Mouse (Mus musculus): ENCODE results near the gene Aldh1l1. TPM values are rescaled to one million over a fixed set of nuclear protein-coding genes. Genes with fewer than 3 reads are reported as not detected.

Aldh1l1 gene
- polyA plus RNA-seq, 1 experiment from 2014 or later = 1.2 TPM

DNA sequence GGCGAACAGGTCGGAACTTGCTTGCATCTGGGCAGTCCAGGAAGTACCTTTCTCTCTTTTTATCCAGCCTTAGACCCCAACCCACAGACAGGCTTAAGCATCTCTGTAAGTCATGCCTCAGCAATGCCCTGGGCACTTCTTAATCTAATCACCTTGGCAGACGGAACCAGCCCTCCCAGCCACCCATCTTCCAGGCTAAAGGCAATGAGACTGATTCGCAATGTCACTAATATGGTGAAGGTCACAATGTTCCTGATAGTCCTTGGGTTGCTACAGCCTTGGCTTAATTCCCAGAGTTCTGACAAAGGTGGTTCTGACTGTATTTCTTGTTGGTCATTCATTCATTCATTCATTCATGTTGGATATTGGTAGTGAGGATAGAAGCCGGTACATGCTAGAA lies 124.0 kb downstream of the Aldh1l1 start:
- H3K36me3 ChIP-seq (ENCODE audit: control insufficient read depth, insufficient read depth, low read length) = no peaks in the 10 kb centered on the region
- H3K4me2 ChIP-seq (ENCODE audit: low read depth, low read length, severe bottlenecking) = no peak overlapping the region
- DNase-seq (ENCODE audit: low spot score) (no peak), ATAC-seq (replicated peaks; ENCODE audit: low FRiP score) (no peak)
- H3K4me1 ChIP-seq (replicated peaks; ENCODE audit: control insufficient read depth, insufficient read depth, low read length) = no peaks in the 10 kb centered on the region
- H3K27me3 ChIP-seq (ENCODE audit: control insufficient read depth, insufficient read depth, low read length) = peaks cover 5% of the 10 kb centered on the region; the same call in 1 of the 2 replicates
- 92% methylated on average over 5 of the region's 5 CpGs for WGBS
- H3K9ac ChIP-seq (ENCODE audit: low read length) = no peak overlapping the region
- H3K4me3 ChIP-seq (ENCODE audit: low read depth, low read length) = no peak overlapping the region
- H3K27ac ChIP-seq (ENCODE audit: low read depth, low read length) = no peak overlapping the region
- no peaks in the 10 kb centered on the region for H3K9me3 ChIP-seq (ENCODE audit: control insufficient read depth, low read length)

DNA sequence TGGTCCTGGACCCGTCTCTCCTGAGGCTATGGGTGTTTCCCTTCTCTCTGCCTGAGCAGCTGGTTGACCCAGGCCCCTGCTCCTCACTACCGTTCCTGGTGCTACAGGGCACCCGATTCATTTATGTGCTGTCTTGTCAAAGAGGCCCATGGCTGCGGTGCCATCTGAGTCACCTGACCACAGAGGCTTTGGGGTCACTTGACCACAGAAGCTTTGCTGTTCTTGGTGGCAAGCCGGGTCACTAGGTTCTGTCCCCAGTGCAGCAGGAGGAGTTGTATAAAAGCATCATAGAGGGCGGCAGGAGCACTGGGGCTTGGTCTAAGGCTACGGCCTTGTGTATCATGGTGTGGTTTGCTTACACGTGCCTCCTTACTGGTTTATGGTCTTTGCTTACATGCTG lies 127.0 kb downstream of the Aldh1l1 start:
- H3K4me2 ChIP-seq (ENCODE audit: low read depth, low read length, severe bottlenecking) = no peak overlapping the region
- H3K9ac ChIP-seq (ENCODE audit: low read length) = no peak overlapping the region
- H3K4me1 ChIP-seq (replicated peaks; ENCODE audit: control insufficient read depth, insufficient read depth, low read length) = no peaks in the 10 kb centered on the region
- no peaks in the 10 kb centered on the region for H3K36me3 ChIP-seq (ENCODE audit: control insufficient read depth, insufficient read depth, low read length)
- DNase-seq (ENCODE audit: low spot score) = no peak
- no peak overlapping the region for H3K27ac ChIP-seq (ENCODE audit: low read depth, low read length)
- ATAC-seq (replicated peaks; ENCODE audit: low FRiP score) = no peak
- H3K4me3 ChIP-seq (ENCODE audit: low read depth, low read length) = no peak overlapping the region
- H3K27me3 ChIP-seq (ENCODE audit: control insufficient read depth, insufficient read depth, low read length) = no peaks in the 10 kb centered on the region
- 88% methylated on average over 8 of the region's 8 CpGs for WGBS
- H3K9me3 ChIP-seq (ENCODE audit: control insufficient read depth, low read length) = no peaks in the 10 kb centered on the region

DNA sequence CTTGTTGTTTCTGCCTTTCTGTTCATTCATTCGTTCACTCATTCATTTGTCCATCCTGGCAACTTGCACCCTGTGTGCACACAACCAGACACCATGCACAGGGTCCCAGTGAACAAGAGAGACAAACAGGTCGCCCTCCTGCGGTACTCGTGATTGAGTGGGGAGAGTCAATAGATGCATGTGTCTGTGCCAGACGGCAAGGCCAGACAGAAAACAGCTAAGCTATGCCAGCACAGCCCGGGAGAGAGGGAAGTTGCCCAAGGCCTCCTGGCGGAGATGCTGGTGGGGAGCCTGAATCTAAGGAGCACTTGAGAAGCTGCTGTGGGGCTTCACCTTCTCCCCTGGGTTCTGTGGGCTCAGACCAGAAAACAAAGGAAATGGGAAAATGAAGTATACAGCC lies 129.1 kb downstream of the Aldh1l1 start:
- Histone ChIP-seq H3K4me1 (replicated peaks; ENCODE audit: control insufficient read depth, insufficient read depth, low read length) (no peaks in the 10 kb centered on the region), H3K27me3 (ENCODE audit: control insufficient read depth, insufficient read depth, low read length) (no peaks in the 10 kb centered on the region), H3K27ac (ENCODE audit: low read depth, low read length) (no peak overlapping the region), H3K4me3 (ENCODE audit: low read depth, low read length) (no peak overlapping the region), H3K36me3 (ENCODE audit: control insufficient read depth, insufficient read depth, low read length) (no peaks in the 10 kb centered on the region), H3K4me2 (ENCODE audit: low read depth, low read length, severe bottlenecking) (no peak overlapping the region), H3K9me3 (ENCODE audit: control insufficient read depth, low read length) (no peaks in the 10 kb centered on the region), H3K9ac (ENCODE audit: low read length) (no peak overlapping the region)
- no peak for ATAC-seq (replicated peaks; ENCODE audit: low FRiP score)
- DNase-seq (ENCODE audit: low spot score) = no peak
- WGBS = 81% methylated on average over 7 of the region's 7 CpGs

DNA sequence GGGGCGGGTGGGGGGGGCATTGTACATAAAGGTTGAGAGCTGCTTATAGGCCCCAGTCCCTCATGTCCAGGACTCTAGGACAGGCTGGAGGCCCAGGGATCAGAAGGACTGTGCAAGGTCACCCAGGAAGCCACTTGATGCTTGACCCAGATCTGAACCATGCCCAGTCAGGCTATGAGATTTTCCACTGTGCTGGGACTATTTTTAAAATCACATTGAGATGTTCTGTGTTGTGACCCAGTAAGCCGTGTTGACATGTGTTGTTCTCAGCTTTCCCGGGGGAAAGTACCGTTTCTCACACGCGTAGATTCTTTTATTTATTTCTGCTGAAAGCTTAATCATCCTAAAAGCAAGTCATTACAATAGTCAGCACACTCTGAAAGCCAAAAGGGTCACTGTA lies 129.8 kb downstream of the Aldh1l1 start:
- Histone ChIP-seq H3K36me3 (ENCODE audit: control insufficient read depth, insufficient read depth, low read length) (no peaks in the 10 kb centered on the region), H3K4me3 (ENCODE audit: low read depth, low read length) (no peak overlapping the region), H3K9me3 (ENCODE audit: control insufficient read depth, low read length) (no peaks in the 10 kb centered on the region), H3K27me3 (ENCODE audit: control insufficient read depth, insufficient read depth, low read length) (no peaks in the 10 kb centered on the region), H3K9ac (ENCODE audit: low read length) (no peak overlapping the region), H3K4me1 (replicated peaks; ENCODE audit: control insufficient read depth, insufficient read depth, low read length) (no peaks in the 10 kb centered on the region), H3K27ac (ENCODE audit: low read depth, low read length) (no peak overlapping the region), H3K4me2 (ENCODE audit: low read depth, low read length, severe bottlenecking) (no peak overlapping the region)
- DNase-seq (ENCODE audit: low spot score) = no peak
- ATAC-seq (replicated peaks; ENCODE audit: low FRiP score) = no peak
- WGBS = 86% methylated on average over 6 of the region's 6 CpGs

DNA sequence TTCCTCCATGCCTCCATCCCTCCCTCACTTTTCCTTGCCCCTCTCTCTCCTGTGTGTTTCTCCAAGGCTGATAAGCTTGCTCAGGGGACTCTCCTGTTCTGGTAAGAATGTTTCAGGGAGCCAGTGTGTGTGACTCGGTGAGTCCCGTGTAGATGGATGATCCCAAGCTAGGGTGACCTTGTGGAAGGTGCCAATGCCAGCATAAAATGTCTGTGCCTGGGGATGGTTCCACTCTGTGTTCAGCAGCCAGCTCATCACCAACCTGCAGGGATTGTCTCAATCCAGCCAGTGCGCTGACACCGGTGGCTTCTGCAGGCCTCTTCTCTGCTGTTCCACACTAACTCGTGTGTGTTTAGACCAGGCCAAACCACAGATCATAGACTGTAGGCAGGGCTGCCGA lies 130.3 kb downstream of the Aldh1l1 start:
- ATAC-seq (replicated peaks; ENCODE audit: low FRiP score) (no peak), DNase-seq (ENCODE audit: low spot score) (no peak)
- Histone ChIP-seq H3K4me3 (ENCODE audit: low read depth, low read length) (no peak overlapping the region), H3K27ac (ENCODE audit: low read depth, low read length) (no peak overlapping the region), H3K27me3 (ENCODE audit: control insufficient read depth, insufficient read depth, low read length) (no peaks in the 10 kb centered on the region), H3K9ac (ENCODE audit: low read length) (no peak overlapping the region), H3K4me2 (ENCODE audit: low read depth, low read length, severe bottlenecking) (no peak overlapping the region), H3K36me3 (ENCODE audit: control insufficient read depth, insufficient read depth, low read length) (no peaks in the 10 kb centered on the region), H3K9me3 (ENCODE audit: control insufficient read depth, low read length) (no peaks in the 10 kb centered on the region), H3K4me1 (replicated peaks; ENCODE audit: control insufficient read depth, insufficient read depth, low read length) (no peaks in the 10 kb centered on the region)
- WGBS = 89% methylated on average over 6 of the region's 6 CpGs

DNA sequence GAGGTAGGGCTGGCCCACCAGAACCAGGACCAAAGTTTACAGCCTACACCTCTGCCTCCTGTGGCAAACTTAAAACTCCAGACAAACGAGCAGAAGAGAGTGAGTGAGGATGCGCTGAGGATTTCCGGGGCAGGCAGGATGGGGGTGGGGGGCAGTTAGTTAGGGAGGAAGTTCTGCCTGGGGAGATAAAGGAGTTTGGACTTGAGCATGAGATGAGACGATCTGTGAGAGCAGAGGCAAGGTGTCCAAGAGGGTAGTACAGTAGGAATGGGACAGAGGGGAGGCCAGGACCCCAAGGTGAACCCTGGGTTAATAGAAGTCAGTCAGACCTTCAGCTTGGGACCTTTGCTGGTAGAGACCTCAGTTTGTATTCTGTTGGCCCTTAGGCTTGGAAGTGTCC lies 132.0 kb downstream of the Aldh1l1 start:
- no peak overlapping the region for H3K9ac ChIP-seq (ENCODE audit: low read length)
- H3K36me3 ChIP-seq (ENCODE audit: control insufficient read depth, insufficient read depth, low read length) = no peaks in the 10 kb centered on the region
- 74% methylated on average over 4 of the region's 4 CpGs for WGBS
- DNase-seq (ENCODE audit: low spot score) (no peak), ATAC-seq (replicated peaks; ENCODE audit: low FRiP score) (no peak)
- no peak overlapping the region for H3K27ac ChIP-seq (ENCODE audit: low read depth, low read length)
- no peak overlapping the region for H3K4me2 ChIP-seq (ENCODE audit: low read depth, low read length, severe bottlenecking)
- H3K4me1 ChIP-seq (replicated peaks; ENCODE audit: control insufficient read depth, insufficient read depth, low read length) = no peaks in the 10 kb centered on the region
- no peaks in the 10 kb centered on the region for H3K9me3 ChIP-seq (ENCODE audit: control insufficient read depth, low read length)
- H3K27me3 ChIP-seq (ENCODE audit: control insufficient read depth, insufficient read depth, low read length) = no peaks in the 10 kb centered on the region
- H3K4me3 ChIP-seq (ENCODE audit: low read depth, low read length) = no peak overlapping the region

DNA sequence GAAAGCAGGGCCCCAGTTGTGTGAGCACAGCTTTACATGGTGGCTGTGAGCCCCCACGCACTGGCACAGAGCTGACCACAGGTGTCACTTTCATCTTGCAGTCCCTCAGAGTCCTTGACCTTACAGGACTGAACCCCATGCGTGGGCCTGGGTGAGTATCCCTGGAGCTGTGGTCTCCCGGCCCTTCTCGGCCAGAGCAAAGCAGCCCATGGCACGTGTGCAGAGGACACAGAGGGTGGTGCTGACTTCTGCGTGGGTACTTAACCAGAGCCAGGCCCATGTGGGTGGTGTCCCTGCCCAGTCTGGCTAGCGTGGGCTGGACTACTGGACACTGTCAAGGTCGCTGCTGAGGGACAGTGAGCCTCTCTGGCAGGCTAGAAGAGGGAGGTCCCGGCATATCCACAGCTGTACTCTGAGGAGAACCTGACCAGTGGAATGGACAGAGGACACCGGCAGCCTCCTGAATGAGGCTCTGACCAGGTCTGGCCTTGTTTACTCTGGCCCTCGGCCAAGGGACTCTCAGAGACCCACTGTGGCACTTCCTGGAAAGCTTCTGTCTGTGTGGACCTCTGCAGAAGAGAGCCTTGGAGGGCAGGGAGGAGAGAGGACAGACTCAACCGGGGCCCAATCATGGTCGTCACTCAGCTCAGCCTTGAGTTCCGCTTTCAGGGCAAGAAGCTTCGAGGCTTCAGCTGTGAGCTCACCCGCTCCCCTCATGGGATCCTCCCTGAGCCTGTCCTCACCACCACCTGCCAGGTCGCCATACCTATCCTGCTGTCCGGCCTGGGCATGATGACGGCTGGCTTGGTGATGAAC lies 132.8 kb downstream of the Aldh1l1 start:
- no peaks in the 10 kb centered on the region for H3K27me3 ChIP-seq (ENCODE audit: control insufficient read depth, insufficient read depth, low read length)
- H3K36me3 ChIP-seq (ENCODE audit: control insufficient read depth, insufficient read depth, low read length) = no peaks in the 10 kb centered on the region
- WGBS = 83% methylated on average over 19 of the region's 19 CpGs
- DNase-seq (ENCODE audit: low spot score) = no peak
- H3K9me3 ChIP-seq (ENCODE audit: control insufficient read depth, low read length) = no peaks in the 10 kb centered on the region
- no peak overlapping the region for H3K9ac ChIP-seq (ENCODE audit: low read length)
- H3K4me3 ChIP-seq (ENCODE audit: low read depth, low read length) = no peak overlapping the region
- no peak overlapping the region for H3K4me2 ChIP-seq (ENCODE audit: low read depth, low read length, severe bottlenecking)
- ATAC-seq (replicated peaks; ENCODE audit: low FRiP score) = no peak
- no peaks in the 10 kb centered on the region for H3K4me1 ChIP-seq (replicated peaks; ENCODE audit: control insufficient read depth, insufficient read depth, low read length)
- H3K27ac ChIP-seq (ENCODE audit: low read depth, low read length) = no peak overlapping the region

DNA sequence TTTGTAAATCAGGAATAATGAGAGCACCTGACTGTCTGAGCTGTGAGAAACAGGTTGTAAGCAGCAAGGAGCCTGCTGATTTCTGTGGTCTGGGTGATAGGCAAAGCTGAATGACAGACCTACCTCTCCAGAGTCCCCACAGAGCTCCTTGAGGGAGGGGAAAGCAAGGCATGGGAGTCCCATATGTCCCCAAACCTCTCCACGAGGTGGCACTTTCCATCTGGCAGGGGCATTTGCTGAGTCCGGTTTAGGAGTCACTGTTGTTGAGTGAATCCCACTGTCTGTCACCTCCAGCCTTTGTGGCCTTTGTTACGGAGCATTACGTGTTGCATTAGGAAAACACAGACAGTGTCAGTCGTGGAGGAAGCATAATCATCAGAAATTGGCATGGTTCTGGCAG lies 133.7 kb downstream of the Aldh1l1 start:
- H3K27me3 ChIP-seq (ENCODE audit: control insufficient read depth, insufficient read depth, low read length) = no peaks in the 10 kb centered on the region
- H3K4me2 ChIP-seq (ENCODE audit: low read depth, low read length, severe bottlenecking) = no peak overlapping the region
- H3K9ac ChIP-seq (ENCODE audit: low read length) = no peak overlapping the region
- no peaks in the 10 kb centered on the region for H3K9me3 ChIP-seq (ENCODE audit: control insufficient read depth, low read length)
- DNase-seq (ENCODE audit: low spot score) (no peak), ATAC-seq (replicated peaks; ENCODE audit: low FRiP score) (no peak)
- H3K36me3 ChIP-seq (ENCODE audit: control insufficient read depth, insufficient read depth, low read length) = no peaks in the 10 kb centered on the region
- H3K27ac ChIP-seq (ENCODE audit: low read depth, low read length) = no peak overlapping the region
- no peak overlapping the region for H3K4me3 ChIP-seq (ENCODE audit: low read depth, low read length)
- WGBS = 71% methylated on average over 5 of the region's 5 CpGs
- no peaks in the 10 kb centered on the region for H3K4me1 ChIP-seq (replicated peaks; ENCODE audit: control insufficient read depth, insufficient read depth, low read length)

Data from forebrain, embryonic 11.5 days (tissue).